Mouse (Mus musculus): ENCODE results near the gene H60c. TPM values are rescaled to one million over a fixed set of nuclear protein-coding genes. Genes with fewer than 3 reads are reported as not detected.

Gene H60c
- polyA plus RNA-seq, 1 experiment from 2014 or later, result not detected

- Histone ChIP-seq H3K36me3 (replicated peaks) (no peaks in the 10 kb centered on the region), H3K27ac (no peak overlapping the region), H3K4me2 (no peak overlapping the region), H3K4me1 (no peaks in the 10 kb centered on the region), H3K27me3 (replicated peaks) (no peaks in the 10 kb centered on the region), H3K4me3 (no peak overlapping the region), H3K9me3 (no peaks in the 10 kb centered on the region), H3K9ac (no peak overlapping the region)
- ATAC-seq (replicated peaks), result no peak
- WGBS, result 75% methylated on average over 2 of the region's 2 CpGs
Observed at GRCm38 (mm10) chr10:3228447-3229195, 39.0 kb downstream of the H60c start.

Other genes with a start within 250 kb of the H60c start
- gene Ppp1r14c, start 98.3 kb upstream of the H60c start, polyA plus RNA-seq (2015; fragmentation: Nextera tagmentation; extraction: Ambion mirVana), result 44.7 and 46.6 TPM in 2 replicates